Mouse (Mus musculus) cerebellum, postnatal 10 days (tissue): ENCODE data around the gene Phf8.
"Not testable (repeated sequence)": the region's sequence is repeated elsewhere in the genome, so short reads cannot be mapped to it uniquely, and the experiment has no call there.

Source experiments
- DNase-seq, 2 experiments: peaks; one replicate each; pipeline ENCODE4 v3.0.0; 2021; ENCODE audit warnings: mixed read lengths in 2 of 2

Gene Phf8

GRCm38 (mm10) chrX:151520458-151521322 is at the start of gene Phf8:
Gene Phf8, plus strand, starts transcription at chrX:151520672.
- DNase-seq = peak; percentile 98

- no peak for DNase-seq
Observed at GRCm38 (mm10) chrX:151488128-151488527, 32.3 kb upstream of the Phf8 start.

GRCm38 (mm10) chrX:151493269-151493668 is 27.2 kb upstream of the Phf8 start:
- DNase-seq = not testable (repeated sequence)

GRCm38 (mm10) chrX:151496596-151496995 is 23.9 kb upstream of the Phf8 start:
- DNase-seq = no peak

- no peak for DNase-seq
Observed at GRCm38 (mm10) chrX:151508536-151508935, 11.9 kb upstream of the Phf8 start.

GRCm38 (mm10) chrX:151509906-151510305 is 10.6 kb upstream of the Phf8 start:
- DNase-seq = no peak

- no peak for DNase-seq
Observed at GRCm38 (mm10) chrX:151513066-151513465, 7.4 kb upstream of the Phf8 start.

GRCm38 (mm10) chrX:151513694-151514093 is 6.8 kb upstream of the Phf8 start:
- no peak for DNase-seq

- DNase-seq = no peak
Observed at GRCm38 (mm10) chrX:151518181-151518580, 2.3 kb upstream of the Phf8 start.

GRCm38 (mm10) chrX:151520127-151520457 is 380 bp upstream of the Phf8 start:
- no peak for DNase-seq

GRCm38 (mm10) chrX:151521786-151522522 is 1.5 kb downstream of the Phf8 start:
- peak; percentile 38 to 41 for DNase-seq

- DNase-seq = no peak
Observed at GRCm38 (mm10) chrX:151553356-151553755, 32.9 kb downstream of the Phf8 start.

- no peak for DNase-seq
Observed at GRCm38 (mm10) chrX:151575166-151575565, 54.7 kb downstream of the Phf8 start.

- no peak for DNase-seq
Observed at GRCm38 (mm10) chrX:151643386-151643785, 122.9 kb downstream of the Phf8 start.

GRCm38 (mm10) chrX:151653744-151654143 is 133.3 kb downstream of the Phf8 start:
- DNase-seq = no peak

- no peak for DNase-seq
Observed at GRCm38 (mm10) chrX:151674492-151675171, 154.2 kb downstream of the Phf8 start.
